Mouse (Mus musculus): ENCODE measurements around the gene Rbx1.
"Not testable (repeated sequence)": the region's sequence is repeated elsewhere in the genome, so short reads cannot be mapped to it uniquely, and the experiment has no call there.

GRCm38 (mm10) chr15:81416763-81417310 is 49.3 kb upstream of the Rbx1 start:
- TF ChIP-seq CTCF (IDR thresholded peaks at IDR 0.05; ENCODE audit: extremely low read depth, insufficient read length, insufficient replicate concordance, low read depth, low read length); POLR2A (IDR thresholded peaks at IDR 0.05; ENCODE audit: low read depth, low read length): not testable (repeated sequence)
